Mouse (Mus musculus) lung, adult 2 months (tissue): ENCODE measurements around the gene Fgfr3.

Experiments used
- CTCF ChIP-seq: fragments of 200-500 bp; IDR thresholded peaks from 2 replicates; pipeline ENCODE4 v1.5.1; 2011; ENCODE audit warnings: mild to moderate bottlenecking, low read length, control low read depth; ENCODE audit not compliant: insufficient read depth
- POLR2A ChIP-seq: fragments of 200-500 bp; IDR thresholded peaks from 2 replicates; pipeline ENCODE4 v1.6.1; 2011; ENCODE audit warnings: low read depth, mild to moderate bottlenecking, control low read depth, low read length, borderline replicate concordance; ENCODE audit errors: extremely low read depth

DNA sequence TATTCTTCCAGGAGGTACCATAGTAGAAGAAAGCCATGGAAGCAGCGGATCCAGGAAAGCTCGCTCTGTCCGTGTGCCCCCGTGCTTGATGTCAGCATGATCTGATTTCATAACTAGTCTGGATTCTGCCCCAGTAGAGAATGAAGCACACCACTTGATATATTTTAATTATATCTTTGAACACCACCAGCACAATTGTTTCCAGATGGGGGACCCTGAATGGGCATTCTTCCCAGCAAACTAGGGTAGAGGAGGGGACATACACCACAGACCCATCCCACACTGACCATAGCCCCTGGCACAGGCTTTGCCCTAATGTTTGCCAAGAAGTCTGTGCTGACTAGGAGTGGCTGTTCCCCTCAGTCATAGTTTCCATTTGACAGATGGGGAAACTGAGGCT is 36.5 kb upstream of the Fgfr3 start:
- TF ChIP-seq POLR2A (no peak), CTCF (no peak)
